Mouse (Mus musculus) heart, adult 2 months (tissue): Measurements from ENCODE around the gene Tmem141. TPM values are rescaled to one million over a fixed set of nuclear protein-coding genes. Genes with fewer than 3 reads are reported as not detected.
A peak's percentile ranks its signal among the peaks of the same experiment; 100 is the strongest.

Experiments used
- DNase-seq, 2 experiments: peaks; one replicate each; pipeline ENCODE4 v3.0.0; 2021
- H3K27ac ChIP-seq: fragments of 200-600 bp; 2 replicates; pipeline ENCODE4 v1.8.1; 2022
- H3K27me3 ChIP-seq: fragments of 200-500 bp; 2 replicates; pipeline ENCODE4 v1.6.1; 2012; ENCODE audit warnings: mild to moderate bottlenecking, low read length, inconsistent platforms, mixed read lengths; ENCODE audit not compliant: control insufficient read depth, insufficient read depth
- H3K36me3 ChIP-seq: fragments of 200-500 bp; 2 replicates; pipeline ENCODE4 v1.6.1; 2012; ENCODE audit warnings: low read length, inconsistent platforms; ENCODE audit not compliant: control insufficient read depth, insufficient read depth
- H3K4me1 ChIP-seq: fragments of 200-500 bp; 2 replicates; pipeline ENCODE4 v1.6.1; 2011; ENCODE audit warnings: low read length; ENCODE audit not compliant: control insufficient read depth, insufficient read depth
- H3K4me3 ChIP-seq: fragments of 200-600 bp; 2 replicates; pipeline ENCODE4 v1.8.1; 2022
- H3K79me2 ChIP-seq: fragments of 200-500 bp; replicated peaks from 2 replicates; pipeline ENCODE4 v1.6.1; 2012; ENCODE audit warnings: mild to moderate bottlenecking, inconsistent platforms, low read length, moderate library complexity, mixed read lengths; ENCODE audit not compliant: control insufficient read depth, insufficient read depth
- H3K9ac ChIP-seq: fragments of 200-500 bp; 2 replicates; pipeline ENCODE4 v1.6.1; 2012; ENCODE audit warnings: low read depth, mild to moderate bottlenecking, control low read depth, inconsistent platforms, low read length, mixed read lengths
- CTCF ChIP-seq: fragments of 200-600 bp; IDR thresholded peaks from 2 replicates; pipeline ENCODE4 v1.8.1; 2022; ENCODE audit warnings: antibody characterized with exemption, mild to moderate bottlenecking, moderate library complexity
- EP300 ChIP-seq: fragments of 200-500 bp; IDR thresholded peaks from 2 replicates; pipeline ENCODE4 v1.6.1; 2011; ENCODE audit warnings: low read depth, low read length, control low read depth; ENCODE audit not compliant: insufficient read depth
- POLR2A ChIP-seq: fragments of 200-500 bp; IDR thresholded peaks from 2 replicates; pipeline ENCODE4 v1.6.1; 2011; ENCODE audit warnings: mild to moderate bottlenecking, low read depth, low read length, control low read depth; ENCODE audit not compliant: insufficient read depth
- WGBS: fragments of 180-500 bp; shearing (Covaris S2); methylation state at CpG from one replicate; pipeline ENCODE4 v1.1.7; 2018; 5-methylcytosine and 5-hydroxymethylcytosine counted together
- intact Hi-C: fragments of 180-260 bp; cut with DNase I; formaldehyde crosslinking; loops from one replicate; pipeline ENCODE4 v1.15.1; 2025
- polyA plus RNA-seq: library from polyadenylated mRNA; depleted of rRNA; stranded (reverse); fragments of >200 nt; gene quantifications from 2 replicates; pipeline ENCODE4 v1.2.3, GENCODE M21; 2012
- total RNA-seq, 2 experiments: library from RNA; stranded (reverse); gene quantifications; 2 replicates each; pipeline ENCODE4 v1.2.3; 2021

Gene Tmem141
- total and polyA plus RNA-seq, 3 experiments: 29.4 to 49.2 (median 32.6) TPM

- 5% methylated on average over 77 of the region's 77 CpGs for WGBS
- intact Hi-C loops: no loop called here
Observed at GRCm38 (mm10) chr2:25578796-25579736, 42.7 kb downstream of the Tmem141 start.

GRCm38 (mm10) chr2:25577951-25578795, 43.6 kb downstream of the Tmem141 start:
- peak in 1 of 2 experiments; percentile 31 for DNase-seq
- WGBS: 3% methylated on average over 75 of the region's 75 CpGs
- H3K4me1 ChIP-seq: peaks cover 10% of the 10 kb centered on the region
- H3K27ac ChIP-seq: no peak overlapping the region
- H3K4me3 ChIP-seq: peak overlapping the region; percentile 21
- no peaks in the 10 kb centered on the region for H3K79me2 ChIP-seq
- intact Hi-C loops: no loop called here
- H3K27me3 ChIP-seq: peaks cover 27% of the 10 kb centered on the region
- H3K36me3 ChIP-seq: no peaks in the 10 kb centered on the region
- TF ChIP-seq EP300 (no peak), POLR2A (no peak), CTCF (peak; percentile 48)
- peak overlapping the region; percentile 10; the same call in 1 of the 2 replicates for H3K9ac ChIP-seq

More at GRCm38 (mm10) chr2:25578796-25579736, 42.7 kb downstream of the Tmem141 start:
- H3K27me3 ChIP-seq: peaks cover 27% of the 10 kb centered on the region
- H3K4me3 ChIP-seq: peak overlapping the region; percentile 16; the same call in 1 of the 2 replicates
- H3K79me2 ChIP-seq: no peaks in the 10 kb centered on the region
- no peak for TF ChIP-seq EP300
- TF ChIP-seq CTCF: no peak
- no peak for TF ChIP-seq POLR2A
- DNase-seq: peak in 1 of 2 experiments; percentile 10
- H3K36me3 ChIP-seq: no peaks in the 10 kb centered on the region
- H3K4me1 ChIP-seq: peaks cover 10% of the 10 kb centered on the region
- no peak overlapping the region for H3K9ac ChIP-seq
- no peak overlapping the region for H3K27ac ChIP-seq

- WGBS: 17% methylated on average over 92 of the region's 92 CpGs
- H3K9ac ChIP-seq: no peak overlapping the region; the same call in 1 of the 2 replicates
Observed at GRCm38 (mm10) chr2:25576965-25577891, 44.6 kb downstream of the Tmem141 start.

GRCm38 (mm10) chr2:25576028-25576850, 45.6 kb downstream of the Tmem141 start:
- intact Hi-C loops: no loop called here
- no peak overlapping the region for H3K4me3 ChIP-seq
- H3K79me2 ChIP-seq: no peaks in the 10 kb centered on the region
- no peak overlapping the region; the same call in 1 of the 2 replicates for H3K27ac ChIP-seq
- no peak for TF ChIP-seq CTCF
- TF ChIP-seq EP300: no peak
- no peak for TF ChIP-seq POLR2A
- DNase-seq: no peak
- H3K4me1 ChIP-seq: peaks cover 5% of the 10 kb centered on the region
- no peaks in the 10 kb centered on the region for H3K36me3 ChIP-seq
- 0 out of 2 replicates have a peak overlapping the region, but pooled peaks have one; percentile 77 for H3K9ac ChIP-seq
- WGBS: 84% methylated on average over 16 of the region's 16 CpGs
- H3K27me3 ChIP-seq: peaks cover 27% of the 10 kb centered on the region

More at GRCm38 (mm10) chr2:25576965-25577891, 44.6 kb downstream of the Tmem141 start:
- peak overlapping the region; percentile 21; the same call in 1 of the 2 replicates for H3K4me3 ChIP-seq
- peaks cover 27% of the 10 kb centered on the region for H3K27me3 ChIP-seq
- no peak for TF ChIP-seq POLR2A
- TF ChIP-seq CTCF: no peak
- TF ChIP-seq EP300: no peak
- H3K36me3 ChIP-seq: no peaks in the 10 kb centered on the region
- intact Hi-C loops: no loop called here
- H3K27ac ChIP-seq: no peak overlapping the region
- peaks cover 10% of the 10 kb centered on the region for H3K4me1 ChIP-seq
- no peaks in the 10 kb centered on the region for H3K79me2 ChIP-seq
- DNase-seq: no peak
